Mouse (Mus musculus) spleen, adult 2 months (tissue): ENCODE results near the gene Nuak2.

Experiments used
- CTCF ChIP-seq: fragments of 200-500 bp; IDR thresholded peaks from 2 replicates; pipeline ENCODE4 v1.5.1; 2011; ENCODE audit warnings: mild to moderate bottlenecking, inconsistent platforms; ENCODE audit not compliant: insufficient read depth, insufficient read length, insufficient replicate concordance; ENCODE audit errors: extremely low read depth
- POLR2A ChIP-seq: fragments of 200-500 bp; IDR thresholded peaks from 2 replicates; pipeline ENCODE4 v1.6.1; 2011; ENCODE audit warnings: low read depth, low read length, inconsistent platforms

GRCm38 (mm10) chr1:132371298-132372081 lies 55.6 kb downstream of the Nuak2 start:
- TF ChIP-seq CTCF (no peak), POLR2A (no peak)
